10 mouse cellular contexts compared by ENCODE assay signal in the genomic region with DNA sequence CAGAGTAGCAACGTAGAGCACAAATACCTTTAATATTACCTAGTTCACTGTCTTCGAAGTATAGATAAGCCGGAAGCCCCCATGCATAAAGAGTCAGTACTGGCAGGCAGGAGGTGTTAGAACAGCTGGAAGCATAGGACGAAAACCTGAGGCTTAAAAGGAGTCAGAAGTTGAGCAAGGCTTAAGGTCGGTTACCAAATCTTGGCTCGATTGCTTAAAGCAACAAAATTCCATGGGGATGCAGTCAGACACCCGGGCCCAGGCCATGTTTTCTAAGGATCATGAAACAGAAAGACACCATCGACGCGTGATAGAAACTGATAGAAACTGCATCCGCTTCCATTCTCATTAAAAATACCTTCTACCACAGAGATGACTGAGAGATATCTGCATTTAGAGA. TPM values are rescaled to one million over a fixed set of nuclear protein-coding genes. Genes with fewer than 3 reads are reported as not detected.
DNase-seq lines count a peak whose midpoint lies in the region; ATAC-seq and TF ChIP-seq lines count a peak whose summit lies in the region.
"Had no signal": no experiment of that assay in that cellular context is flagged by ENCODE, and none has a peak within 500 bp of the region (broad histone marks: within the 10 kb centered on the region; RNA-seq: fewer than 3 reads in every experiment).

No protein-coding gene starts in this region.

- no peaks in the 10 kb centered on the region for H3K36me3 ChIP-seq in forebrain, embryonic 10.5 days (replicated peaks)
- H3K36me3 ChIP-seq in forebrain, embryonic 11.5 days (ENCODE audit: control insufficient read depth, insufficient read depth, low read length): no peaks in the 10 kb centered on the region
- no peaks in the 10 kb centered on the region for H3K36me3 ChIP-seq in liver, embryonic 12.5 days
- H3K36me3 ChIP-seq in liver, postnatal 0 days (replicated peaks; ENCODE audit: insufficient read depth, low read length): no peaks in the 10 kb centered on the region

- TF ChIP-seq CTCF in liver, postnatal 0 days (IDR thresholded peaks at IDR 0.05; ENCODE audit: low read depth): no peak

- H3K27ac ChIP-seq in forebrain, embryonic 10.5 days: peak overlapping the region; percentile 86
- H3K27ac ChIP-seq in forebrain, embryonic 11.5 days (ENCODE audit: low read depth, low read length): no peak overlapping the region
- no peak overlapping the region for H3K27ac ChIP-seq in liver, embryonic 12.5 days
- H3K27ac ChIP-seq in liver, postnatal 0 days (ENCODE audit: low read depth): peak overlapping the region; percentile 90

- H3K9ac ChIP-seq in forebrain, embryonic 11.5 days (ENCODE audit: low read length): no peak overlapping the region
- H3K9ac ChIP-seq in liver, embryonic 12.5 days: no peak overlapping the region
- no peak overlapping the region for H3K9ac ChIP-seq in liver, postnatal 0 days (replicated peaks)
- H3K9ac ChIP-seq: forebrain, postnatal 0 days had no signal

- H3K4me3 ChIP-seq in forebrain, embryonic 10.5 days: no peak overlapping the region
- no peak overlapping the region for H3K4me3 ChIP-seq in forebrain, embryonic 11.5 days (ENCODE audit: low read depth, low read length)
- H3K4me3 ChIP-seq in liver, embryonic 12.5 days: no peak overlapping the region
- no peak overlapping the region for H3K4me3 ChIP-seq in liver, postnatal 0 days (ENCODE audit: low read depth, low read length)

- H3K9me3 ChIP-seq in forebrain, embryonic 10.5 days: no peaks in the 10 kb centered on the region
- no peaks in the 10 kb centered on the region for H3K9me3 ChIP-seq in forebrain, embryonic 11.5 days (ENCODE audit: control insufficient read depth, low read length)
- H3K9me3 ChIP-seq in liver, embryonic 12.5 days (replicated peaks): no peaks in the 10 kb centered on the region
- H3K9me3 ChIP-seq in liver, postnatal 0 days (ENCODE audit: low read length): no peaks in the 10 kb centered on the region
- H3K9me3 ChIP-seq: megakaryocyte, embryonic 14.5 days had no signal

- peaks cover 65% of the 10 kb centered on the region for H3K27me3 ChIP-seq in forebrain, embryonic 10.5 days (ENCODE audit: poor library complexity, severe bottlenecking)
- H3K27me3 ChIP-seq in forebrain, embryonic 11.5 days (ENCODE audit: control insufficient read depth, insufficient read depth, low read length): peaks cover 6% of the 10 kb centered on the region; the same call in 1 of the 2 replicates
- H3K27me3 ChIP-seq in liver, embryonic 12.5 days (replicated peaks): no peaks in the 10 kb centered on the region
- H3K27me3 ChIP-seq in liver, postnatal 0 days (ENCODE audit: insufficient read depth, low read length): no peaks in the 10 kb centered on the region
- H3K27me3 ChIP-seq: megakaryocyte, embryonic 14.5 days had no signal

- peaks cover 22% of the 10 kb centered on the region for H3K4me1 ChIP-seq in forebrain, embryonic 10.5 days
- peaks cover 10% of the 10 kb centered on the region; the same call in 1 of the 2 replicates for H3K4me1 ChIP-seq in forebrain, embryonic 11.5 days (replicated peaks; ENCODE audit: control insufficient read depth, insufficient read depth, low read length)
- H3K4me1 ChIP-seq in liver, embryonic 12.5 days: 0 out of 2 replicates have a peak, but pooled peaks cover 8% of the 10 kb centered on the region
- peaks cover 23% of the 10 kb centered on the region for H3K4me1 ChIP-seq in liver, postnatal 0 days (ENCODE audit: insufficient read depth)
- H3K4me1 ChIP-seq: megakaryocyte, embryonic 14.5 days had no signal

- DNase-seq in forebrain, embryonic 10.5 days (ENCODE audit: extremely low spot score, low spot score): no peak
- no peak for DNase-seq in forebrain, embryonic 11.5 days (ENCODE audit: low spot score)
- no peak for DNase-seq in liver
- no peak for DNase-seq in liver, postnatal 0 days
- peak; percentile 16 for DNase-seq in yolk sac, embryonic 10.5 days (ENCODE audit: low spot score)
- no peak for DNase-seq in c-Kit-positive CD71-positive TER-119-positive erythroid progenitor cells, embryonic 14.5 days (ENCODE audit: low spot score)
- DNase-seq in cerebellum, postnatal 36 days: no peak

- H3K4me2 ChIP-seq in forebrain, embryonic 11.5 days (ENCODE audit: low read depth, low read length, severe bottlenecking): no peak overlapping the region
- H3K4me2 ChIP-seq in liver, embryonic 12.5 days: 0 out of 2 replicates have a peak overlapping the region, but pooled peaks have one; percentile 58
- H3K4me2 ChIP-seq in liver, postnatal 0 days (ENCODE audit: low read depth, low read length): no peak overlapping the region

- 32% methylated on average over 11 of the region's 11 CpGs for WGBS in forebrain, embryonic 10.5 days
- WGBS in forebrain, embryonic 11.5 days: 29% methylated on average over 11 of the region's 11 CpGs
- 40% methylated on average over 11 of the region's 11 CpGs for WGBS in liver, embryonic 12.5 days (ENCODE audit: insufficient replicate concordance)
- WGBS in liver, postnatal 0 days (ENCODE audit: insufficient replicate concordance): 48% methylated on average over 11 of the region's 11 CpGs

- TF ChIP-seq EP300 in liver, postnatal 0 days (IDR thresholded peaks at IDR 0.05; ENCODE audit: low read depth): 0 out of 2 replicates have a peak, but pooled peaks have one; percentile 14

- ATAC-seq in forebrain, embryonic 11.5 days (replicated peaks; ENCODE audit: low FRiP score): no peak
- no peak for ATAC-seq in liver, embryonic 12.5 days
- ATAC-seq in liver, postnatal 0 days: peak; percentile 37; the same call in 1 of the 2 replicates
- ATAC-seq: forebrain, postnatal 0 days had no signal

RNA-seq across cellular contexts. Expression of a gene that starts 35.5 kb away (rescaled TPM):
- polyA plus RNA-seq in forebrain, embryonic 10.5 days (2016; fragmentation: Nextera tagmentation; extraction: Ambion mirVana): 60.7 and 67.8 TPM in 2 replicates
- polyA plus RNA-seq in forebrain, embryonic 11.5 days (2014; fragmentation: Nextera tagmentation; extraction: Ambion mirVana): 57.1 and 63.4 TPM in 2 replicates
- 12.6 and 13.5 TPM in 2 replicates for polyA plus RNA-seq in liver, embryonic 12.5 days (2016; fragmentation: Nextera tagmentation; extraction: Ambion mirVana)
- polyA plus RNA-seq in liver, postnatal 0 days (2015; fragmentation: Nextera tagmentation; extraction: Ambion mirVana): 24.7 and 27.1 TPM in 2 replicates

Comparison
In these comparisons a context has a peak if more than half of its experiments do, and no peak if none do; other contexts are left out.
1. H3K27ac ChIP-seq: peak in forebrain, embryonic 10.5 days (single experiment) and liver, postnatal 0 days (single experiment); none in forebrain, embryonic 11.5 days (single experiment) and liver, embryonic 12.5 days (single experiment).